Mouse (Mus musculus) thymus, adult 2 months (tissue): ENCODE measurements around the gene Smarcc2. TPM values are rescaled to one million over a fixed set of nuclear protein-coding genes. Genes with fewer than 3 reads are reported as not detected.

Experiments
- DNase-seq: peaks from one replicate; pipeline ENCODE4 v3.0.0; 2021
- H3K27ac ChIP-seq: fragments of 200-500 bp; 2 replicates; pipeline ENCODE4 v1.5.1; 2012; ENCODE audit warnings: low read length, control low read depth; ENCODE audit not compliant: control insufficient read depth, insufficient read depth
- H3K27me3 ChIP-seq: fragments of 200-500 bp; 2 replicates; pipeline ENCODE4 v1.6.1; 2012; ENCODE audit warnings: mild to moderate bottlenecking, low read length, moderate library complexity, mixed read lengths; ENCODE audit not compliant: control insufficient read depth, insufficient read depth
- H3K36me3 ChIP-seq: fragments of 200-500 bp; 2 replicates; pipeline ENCODE4 v1.6.1; 2012; ENCODE audit warnings: mild to moderate bottlenecking, low read length, moderate library complexity; ENCODE audit not compliant: control insufficient read depth, insufficient read depth
- H3K4me1 ChIP-seq: fragments of 200-500 bp; replicated peaks from 2 replicates; pipeline ENCODE4 v1.6.1; 2012; ENCODE audit warnings: low read length; ENCODE audit not compliant: control insufficient read depth, insufficient read depth
- H3K4me3 ChIP-seq: fragments of 200-500 bp; 2 replicates; pipeline ENCODE4 v1.5.1; 2012; ENCODE audit warnings: mild to moderate bottlenecking, low read length, control low read depth, moderate library complexity; ENCODE audit not compliant: control insufficient read depth, insufficient read depth
- CTCF ChIP-seq: fragments of 200-500 bp; IDR thresholded peaks from 2 replicates; pipeline ENCODE4 v1.5.1; 2012; ENCODE audit warnings: mild to moderate bottlenecking, control low read depth, low read length, moderate library complexity, borderline replicate concordance; ENCODE audit not compliant: control insufficient read depth, poor library complexity, insufficient read depth; ENCODE audit errors: extremely low read depth
- POLR2A ChIP-seq: fragments of 200-500 bp; IDR thresholded peaks from 2 replicates; pipeline ENCODE4 v1.6.1; 2012; ENCODE audit warnings: mild to moderate bottlenecking, low read length, control low read depth, moderate library complexity; ENCODE audit not compliant: control insufficient read depth, poor library complexity, insufficient read depth; ENCODE audit errors: extremely low read depth
- WGBS: fragments of 180-500 bp; shearing (Covaris S2); methylation state at CpG from one replicate; pipeline ENCODE4 v1.1.7; 2018; 5-methylcytosine and 5-hydroxymethylcytosine counted together
- polyA plus RNA-seq: library from polyadenylated mRNA; depleted of rRNA; stranded (reverse); fragments of >200 nt; gene quantifications from 2 replicates; pipeline ENCODE4 v1.2.3, GENCODE M21; 2012

Gene Smarcc2
- polyA plus RNA-seq, 1 experiment: 176 TPM

DNA sequence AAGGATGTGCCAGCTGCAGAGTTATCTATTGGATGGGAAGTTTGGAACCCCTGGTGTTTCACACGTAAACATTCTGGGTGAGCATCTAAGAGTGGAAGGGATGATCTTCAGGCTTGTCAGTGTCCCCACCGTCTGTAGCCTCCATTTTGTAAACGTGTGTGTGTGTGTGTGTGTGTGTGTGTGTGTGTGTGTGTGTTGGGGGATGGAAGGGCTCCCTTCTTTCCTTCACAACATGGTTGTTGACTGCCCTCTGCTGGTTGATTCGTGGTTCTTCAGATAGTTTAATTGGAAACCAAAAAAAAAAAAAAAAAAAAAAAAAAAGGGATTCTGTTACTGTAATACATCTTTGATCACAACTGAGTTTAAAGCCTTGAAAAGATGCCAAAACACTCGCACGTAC is 3.8 kb upstream of the Smarcc2 start:
- Histone ChIP-seq H3K27ac (no peak overlapping the region), H3K27me3 (no peaks in the 10 kb centered on the region), H3K4me3 (no peak overlapping the region), H3K36me3 (no peaks in the 10 kb centered on the region), H3K4me1 (peaks cover 5% of the 10 kb centered on the region)
- DNase-seq: peak; percentile 63
- TF ChIP-seq CTCF (no peak), POLR2A (no peak)
- WGBS: 5% methylated on average over 6 of the region's 6 CpGs

DNA sequence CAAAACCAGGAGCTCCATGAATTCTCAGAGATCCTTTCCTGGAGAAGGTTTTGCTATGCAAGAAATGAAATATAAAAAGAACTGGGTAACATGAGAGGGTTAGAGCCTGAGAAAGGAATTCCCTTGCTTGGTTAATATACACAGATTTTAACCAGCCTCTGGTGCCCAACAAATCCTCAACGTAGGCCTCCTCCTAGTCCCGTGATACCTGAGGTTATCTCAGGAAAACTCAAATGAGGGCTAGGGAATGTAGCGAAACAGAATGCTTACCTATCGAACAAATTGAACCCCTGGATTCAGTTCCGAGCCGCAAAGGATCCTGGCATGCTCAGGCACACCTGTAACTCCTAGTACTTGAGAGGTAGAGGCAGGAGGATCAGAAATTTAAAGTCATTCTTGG is 1.4 kb upstream of the Smarcc2 start:
- TF ChIP-seq CTCF (no peak), POLR2A (no peak)
- Histone ChIP-seq H3K27ac (no peak overlapping the region), H3K4me1 (peaks cover 14% of the 10 kb centered on the region), H3K4me3 (no peak overlapping the region), H3K36me3 (peaks cover 11% of the 10 kb centered on the region), H3K27me3 (no peaks in the 10 kb centered on the region)
- DNase-seq: no peak
- WGBS: 93% methylated on average over 6 of the region's 6 CpGs

DNA sequence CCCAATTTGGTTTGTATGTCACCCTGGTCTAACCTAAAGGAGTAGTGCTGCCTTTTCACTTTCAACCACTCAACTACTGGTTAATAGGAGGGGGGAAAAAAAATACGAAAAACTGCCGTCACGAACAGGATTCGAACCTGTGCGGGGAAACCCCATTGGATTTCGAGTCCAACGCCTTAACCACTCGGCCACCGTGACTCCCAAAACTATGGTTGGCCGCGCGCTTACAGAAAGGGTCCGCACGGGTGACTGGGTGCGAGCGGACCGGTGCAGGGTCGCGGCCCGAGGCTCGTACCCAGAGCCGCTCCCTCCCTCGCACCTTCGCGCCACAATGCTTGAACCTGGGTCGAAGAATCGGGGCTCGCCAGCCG is 715 bp upstream of the Smarcc2 start:
- H3K4me1 ChIP-seq: peaks cover 14% of the 10 kb centered on the region
- under 1% methylated on average over 29 of the region's 29 CpGs for WGBS
- TF ChIP-seq CTCF (no peak), POLR2A (no peak)
- H3K27ac ChIP-seq: peak overlapping the region; percentile 12; the same call in 1 of the 2 replicates
- H3K36me3 ChIP-seq: peaks cover 16% of the 10 kb centered on the region
- peak; percentile 83 for DNase-seq
- H3K27me3 ChIP-seq: no peaks in the 10 kb centered on the region
- peak overlapping the region; percentile 65 for H3K4me3 ChIP-seq

DNA sequence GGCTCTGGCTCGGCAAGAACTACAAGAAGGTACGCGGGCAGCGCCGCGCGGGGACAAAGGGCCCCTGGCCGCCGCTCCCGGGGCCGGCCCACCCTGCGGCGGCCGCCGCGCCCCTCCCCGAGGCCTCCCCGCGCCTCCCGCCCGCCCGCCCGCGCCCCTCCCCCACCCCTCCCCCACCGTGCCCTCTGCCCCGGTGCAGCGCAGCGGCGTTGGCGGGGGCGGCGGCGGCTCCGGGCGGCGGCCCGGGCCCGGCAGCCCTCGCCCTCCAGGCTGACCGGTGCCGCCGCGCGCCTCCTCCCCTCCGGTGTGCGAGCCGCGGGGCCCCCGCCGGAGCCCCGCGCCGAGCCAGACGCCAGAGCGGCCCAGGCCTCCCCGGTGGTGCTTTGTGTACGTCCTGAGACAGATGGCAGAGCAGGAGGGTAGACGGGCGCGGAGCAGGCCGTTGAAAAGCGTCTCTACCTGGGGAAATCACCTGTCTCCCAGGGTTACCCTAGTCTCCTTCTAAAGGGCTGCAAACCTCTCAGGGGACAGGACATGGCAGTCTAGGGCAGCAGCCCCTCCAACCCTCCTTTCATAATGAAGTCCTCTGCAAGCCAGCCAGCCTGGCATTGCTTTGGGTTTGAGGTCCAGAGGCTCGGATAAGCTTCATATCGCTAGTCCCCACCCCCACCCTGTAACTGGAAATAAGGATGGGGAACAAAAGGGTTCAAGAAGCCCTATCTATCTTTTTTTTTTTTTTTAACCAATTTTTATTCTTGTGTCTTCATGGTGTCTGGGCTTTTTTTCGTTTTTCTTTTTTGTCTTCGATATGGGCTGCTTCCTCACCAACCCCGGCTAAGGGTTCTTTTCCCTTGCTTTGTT is 591 bp downstream of the Smarcc2 start:
- peak; percentile 54 for DNase-seq
- 4% methylated on average over 43 of the region's 67 CpGs for WGBS

DNA sequence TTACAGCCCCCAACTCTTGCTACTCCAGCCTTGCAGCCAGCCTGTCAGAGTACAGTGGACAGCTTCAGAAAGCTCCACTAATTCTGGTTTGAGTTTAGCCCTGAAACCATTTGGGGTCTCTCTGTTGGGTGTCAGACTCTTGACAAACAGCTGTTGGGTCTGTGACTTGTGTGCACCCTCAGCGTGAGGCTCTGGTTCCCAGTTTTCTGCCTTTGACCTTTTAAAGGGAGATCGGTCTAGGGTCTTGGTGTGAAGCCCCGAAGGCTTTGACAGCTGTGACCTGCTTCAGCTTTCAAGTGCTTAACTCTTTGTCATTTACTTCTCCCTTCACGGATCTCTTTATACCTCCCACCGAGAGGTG is 1.2 kb downstream of the Smarcc2 start:
- H3K4me1 ChIP-seq: peaks cover 12% of the 10 kb centered on the region
- peak overlapping the region; percentile 58; the same call in 1 of the 2 replicates for H3K27ac ChIP-seq
- H3K4me3 ChIP-seq: peak overlapping the region; percentile 94
- H3K36me3 ChIP-seq: peaks cover 35% of the 10 kb centered on the region
- 8% methylated on average over 5 of the region's 5 CpGs for WGBS
- no peak for DNase-seq
- H3K27me3 ChIP-seq: no peaks in the 10 kb centered on the region
- no peak for TF ChIP-seq POLR2A
- no peak for TF ChIP-seq CTCF

More for the DNA sequence above, 591 bp downstream of the Smarcc2 start:
- H3K27me3 ChIP-seq: no peaks in the 10 kb centered on the region
- peak overlapping the region; percentile 76 for H3K27ac ChIP-seq
- peaks cover 29% of the 10 kb centered on the region for H3K36me3 ChIP-seq
- peaks cover 14% of the 10 kb centered on the region for H3K4me1 ChIP-seq
- H3K4me3 ChIP-seq: peak overlapping the region; percentile 94
- TF ChIP-seq POLR2A (no peak), CTCF (no peak)

DNA sequence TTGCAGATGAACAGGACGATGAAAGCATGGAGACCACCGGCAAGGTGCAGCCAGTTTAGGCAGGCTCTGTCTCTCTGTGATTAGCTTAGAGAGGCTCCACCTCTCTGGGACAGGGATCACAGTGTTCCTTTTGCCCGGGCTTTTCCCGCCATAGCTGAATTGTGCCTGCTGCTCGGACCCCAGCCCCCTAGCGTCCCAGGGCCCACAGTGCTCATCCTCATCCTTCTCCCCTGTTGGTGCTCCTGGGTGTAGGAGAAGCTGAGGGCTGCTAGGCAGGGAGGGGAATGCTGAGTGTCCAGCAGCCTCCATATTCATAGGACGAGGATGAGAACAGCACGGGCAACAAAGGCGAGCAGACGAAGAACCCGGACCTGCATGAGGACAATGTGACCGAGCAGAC is 15.3 kb downstream of the Smarcc2 start:
- H3K36me3 ChIP-seq: peaks cover 79% of the 10 kb centered on the region
- 97% methylated on average over 12 of the region's 12 CpGs for WGBS
- H3K4me1 ChIP-seq: no peaks in the 10 kb centered on the region
- no peak overlapping the region for H3K27ac ChIP-seq
- no peaks in the 10 kb centered on the region for H3K27me3 ChIP-seq
- TF ChIP-seq POLR2A (no peak), CTCF (no peak)
- no peak overlapping the region for H3K4me3 ChIP-seq
- DNase-seq: no peak
